Mouse (Mus musculus): ENCODE measurements around the gene Ddx20.
"Not testable (repeated sequence)": the region's sequence is repeated elsewhere in the genome, so short reads cannot be mapped to it uniquely, and the experiment has no call there.

Gene Ddx20

DNA sequence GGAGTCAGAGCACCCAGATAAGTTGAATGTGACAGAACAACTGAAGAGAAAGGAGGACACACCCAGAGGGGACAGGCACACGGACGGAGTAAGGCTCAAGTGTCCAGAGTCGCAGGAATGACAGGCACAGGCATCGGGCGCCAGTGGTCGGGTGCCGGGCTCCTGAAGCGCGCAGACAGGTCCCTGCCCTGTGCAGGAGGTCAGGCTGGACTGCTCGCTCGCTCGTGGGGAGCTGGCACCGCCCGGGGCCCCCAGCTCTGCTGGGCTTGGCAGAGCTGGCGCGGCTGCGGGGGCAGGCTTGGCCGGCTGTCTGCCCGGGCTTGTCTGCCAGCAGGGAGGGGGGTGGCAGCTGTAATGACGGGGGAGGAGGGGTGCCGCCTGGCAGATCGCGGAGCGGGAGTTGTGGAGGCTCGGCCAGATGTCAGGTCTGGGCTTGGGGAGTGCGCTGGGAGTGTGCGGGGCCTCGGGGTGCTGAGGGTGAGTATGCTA lies 17.7 kb upstream of the Ddx20 start:
- DNase-seq = peak; percentile 92

DNA sequence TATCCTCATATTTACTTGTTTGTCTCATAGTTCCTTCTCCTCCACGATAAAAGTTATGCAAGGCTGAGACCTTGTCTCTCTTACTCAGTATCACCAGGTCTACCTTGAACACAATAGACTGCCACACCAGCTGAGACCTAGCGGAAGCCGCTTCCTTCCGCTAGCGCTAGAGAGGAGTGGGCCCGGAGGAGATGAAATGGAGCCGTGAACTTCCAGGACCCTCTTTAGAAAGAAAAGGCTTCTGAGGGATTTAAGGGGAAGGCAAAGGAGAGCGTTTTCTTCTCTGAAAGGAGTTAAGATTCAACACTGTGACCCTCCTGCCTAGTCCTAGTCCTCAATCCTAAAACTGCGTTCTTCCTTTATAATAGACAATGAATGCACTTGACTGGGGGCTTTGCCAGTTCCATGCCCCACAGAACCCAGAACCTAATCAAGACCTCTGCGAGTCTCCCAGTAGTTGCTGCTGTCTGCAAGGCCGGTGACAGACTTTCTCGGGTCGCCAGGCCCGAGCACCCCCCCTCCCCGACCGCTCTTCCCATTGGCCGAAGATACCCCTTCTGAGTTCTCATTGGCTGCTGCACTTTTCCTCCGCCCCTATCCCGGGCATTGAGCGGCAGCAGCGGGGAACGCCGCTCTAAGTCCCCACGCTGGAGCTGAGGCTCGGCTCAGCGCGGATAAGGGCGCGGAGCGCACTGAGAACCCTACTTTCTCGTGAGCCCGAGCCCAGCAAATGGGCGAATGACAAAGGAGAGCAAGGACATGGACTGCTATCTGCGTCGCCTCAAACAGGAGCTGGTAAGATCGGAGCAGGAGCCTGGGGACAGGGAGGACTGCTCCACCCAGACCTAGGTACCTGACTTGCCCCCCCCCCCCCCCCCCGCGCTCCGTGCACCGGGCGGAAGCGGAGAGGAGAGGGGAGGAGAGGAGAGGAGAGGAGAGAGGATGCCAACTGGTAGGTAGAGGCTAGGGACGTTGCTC lies 16.9 kb upstream of the Ddx20 start, which contains the start of gene Inka2:
Gene Inka2, plus strand, starts transcription at position 569 of the 978 bp plus-strand sequence.
- peak; percentile 88 for DNase-seq

DNA sequence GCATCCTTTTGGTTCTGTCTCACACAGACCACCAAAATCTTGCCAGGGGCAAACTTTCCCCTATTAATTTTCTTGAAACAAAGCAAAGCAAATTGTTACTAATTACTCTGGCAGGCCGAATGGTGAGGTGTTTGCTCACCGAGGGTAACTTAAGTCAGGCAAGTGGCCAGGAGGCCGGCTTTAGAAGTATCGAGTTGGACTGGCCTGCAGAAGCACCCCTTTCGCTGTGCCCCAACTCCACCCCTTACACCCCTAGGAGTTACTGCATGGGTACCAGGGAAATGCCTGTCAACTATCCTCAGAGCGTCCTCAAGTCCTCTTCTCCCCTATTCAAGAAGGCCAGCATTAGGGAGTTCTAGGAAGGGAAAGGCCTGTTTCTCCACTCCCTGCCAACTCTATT lies 16.2 kb upstream of the Ddx20 start:
- no peak for DNase-seq

DNA sequence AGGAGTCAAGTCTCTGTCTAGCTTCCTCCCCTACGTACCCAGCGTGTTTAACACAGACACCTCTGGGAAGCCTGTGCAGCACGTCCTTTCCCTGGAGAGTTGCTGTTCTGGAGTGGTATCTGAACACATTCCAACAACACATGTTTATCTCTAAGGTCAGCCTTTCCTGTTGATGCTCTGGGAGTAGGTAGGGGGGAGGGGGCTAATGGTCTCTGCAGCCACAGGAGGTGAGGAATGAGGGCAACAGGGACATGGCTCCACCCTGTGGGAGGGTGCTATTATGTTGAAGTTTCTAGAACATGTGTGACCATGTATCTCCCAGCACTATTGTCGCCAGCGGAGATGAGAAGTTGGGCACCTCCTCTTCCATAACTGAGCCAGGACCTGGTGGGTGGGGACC lies 14.0 kb upstream of the Ddx20 start:
- no peak for DNase-seq

DNA sequence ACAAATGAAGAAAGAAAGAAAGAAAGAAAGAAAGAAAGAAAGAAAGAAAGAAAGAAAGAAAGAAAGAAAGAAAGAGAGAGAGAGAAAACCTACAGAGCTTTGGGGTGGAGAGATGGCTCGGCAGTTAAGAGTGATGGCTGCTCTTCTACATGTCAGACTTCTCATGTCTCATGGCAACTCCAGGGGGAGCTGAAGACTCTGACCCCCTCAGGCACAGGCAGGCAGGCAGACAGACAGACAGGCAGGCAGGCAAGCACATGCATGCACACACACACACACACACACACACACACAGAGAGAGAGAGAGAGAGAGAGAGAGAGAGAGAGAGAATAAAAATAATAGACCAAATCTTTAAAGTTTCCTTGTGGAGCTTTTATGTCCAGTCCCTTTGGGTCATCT lies 13.4 kb upstream of the Ddx20 start:
- DNase-seq = not testable (repeated sequence)

DNA sequence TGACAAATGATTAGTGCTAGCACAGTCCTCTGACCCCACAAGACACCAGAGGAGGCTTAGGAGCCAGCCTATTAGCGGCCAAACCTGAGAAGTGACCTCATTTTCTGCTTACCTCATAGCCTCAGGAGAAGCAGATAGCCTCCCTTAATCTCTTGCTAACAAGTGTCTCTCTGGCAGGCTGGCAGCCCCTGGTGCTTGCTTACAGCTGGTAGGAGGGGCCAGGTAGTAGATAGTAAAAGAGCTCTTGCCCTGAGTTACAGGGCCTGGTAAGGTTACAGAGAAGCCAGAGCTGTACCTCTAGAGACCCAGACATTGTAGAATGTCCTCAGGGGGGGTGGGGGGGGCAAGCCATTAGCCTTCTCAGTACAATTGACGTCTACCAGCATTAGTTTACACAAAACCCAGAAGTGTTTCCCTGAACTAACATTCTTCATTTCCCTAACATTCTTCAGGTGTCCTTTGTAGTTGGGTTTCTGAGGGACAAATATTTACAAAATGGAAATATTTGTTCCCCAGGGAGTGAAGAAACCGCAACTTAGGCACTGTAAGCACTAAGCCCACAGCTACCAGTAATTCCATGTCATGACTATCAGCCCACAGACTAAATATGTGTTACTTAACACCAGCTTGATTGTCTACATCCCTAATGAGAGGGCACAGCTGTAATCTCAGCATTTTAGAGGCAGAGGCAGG lies 12.0 kb upstream of the Ddx20 start:
- no peak for DNase-seq

DNA sequence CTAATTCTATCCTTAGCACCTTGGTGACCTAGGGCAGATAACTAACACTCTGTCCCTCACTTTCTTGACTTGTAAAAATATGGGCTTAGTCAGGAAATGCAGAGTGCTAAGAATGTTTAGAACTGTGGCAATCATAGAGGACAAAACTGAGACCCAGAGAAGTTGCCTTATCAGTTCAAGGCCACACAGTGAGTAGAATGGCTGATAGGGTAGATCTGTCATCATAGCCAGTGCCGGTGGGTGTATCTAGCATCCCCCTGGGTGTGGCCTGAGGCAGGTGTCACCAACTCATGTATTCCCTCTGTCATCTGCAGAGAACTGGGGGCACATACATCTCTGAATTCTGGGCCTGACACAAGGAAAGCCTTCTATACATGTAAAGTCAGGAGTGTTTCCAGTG lies 10.9 kb upstream of the Ddx20 start:
- DNase-seq = no peak

DNA sequence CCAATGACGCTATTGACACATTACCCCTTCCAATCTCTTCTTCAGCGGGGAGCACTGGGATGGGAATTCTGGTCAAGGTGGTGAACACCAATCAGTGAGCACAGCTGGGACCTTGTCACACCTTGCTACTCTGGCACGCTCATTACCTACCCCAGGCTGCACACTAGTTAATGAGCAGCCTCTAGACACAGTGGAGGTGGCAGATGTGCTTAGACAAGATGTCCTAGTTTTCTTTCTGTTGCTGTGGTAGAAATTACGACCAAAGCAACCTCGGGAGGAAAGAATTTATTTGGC lies 9.7 kb upstream of the Ddx20 start:
- no peak for DNase-seq

DNA sequence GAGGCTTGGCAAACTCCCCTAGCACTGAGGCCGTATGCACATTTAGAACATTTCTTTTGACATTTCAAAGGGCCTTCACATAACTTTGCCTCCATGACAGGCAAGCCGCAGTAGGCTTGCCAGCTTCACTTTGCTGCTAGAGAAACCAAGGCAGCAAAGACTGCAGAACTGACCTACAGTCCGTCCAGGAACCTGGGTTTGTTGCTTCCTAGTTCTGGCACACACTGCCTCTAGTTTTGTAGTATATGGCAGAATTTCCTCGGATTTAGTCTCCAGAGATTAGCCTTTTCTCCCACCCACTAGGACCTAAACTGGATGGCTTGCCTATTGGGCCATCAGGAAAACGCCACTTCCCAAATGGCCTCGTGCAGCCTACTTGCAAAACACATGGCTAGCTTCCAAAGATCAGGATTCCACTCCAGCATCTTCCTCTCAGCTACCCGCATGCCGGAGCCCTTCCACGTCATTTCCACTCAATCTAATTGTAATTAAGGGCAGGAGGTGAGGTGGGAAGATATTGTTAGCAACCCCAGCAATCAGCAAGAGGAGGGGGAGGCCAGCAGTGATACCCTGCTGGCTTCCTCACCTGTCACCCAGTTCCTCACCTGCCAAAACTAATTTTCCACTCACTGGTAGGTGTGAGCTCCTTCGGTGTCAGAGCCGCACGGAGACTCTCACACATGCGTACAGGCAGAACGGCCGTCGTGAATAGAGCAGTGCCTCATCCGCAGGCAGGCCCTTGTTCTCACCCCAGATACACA lies 9.2 kb upstream of the Ddx20 start:
- DNase-seq = no peak

DNA sequence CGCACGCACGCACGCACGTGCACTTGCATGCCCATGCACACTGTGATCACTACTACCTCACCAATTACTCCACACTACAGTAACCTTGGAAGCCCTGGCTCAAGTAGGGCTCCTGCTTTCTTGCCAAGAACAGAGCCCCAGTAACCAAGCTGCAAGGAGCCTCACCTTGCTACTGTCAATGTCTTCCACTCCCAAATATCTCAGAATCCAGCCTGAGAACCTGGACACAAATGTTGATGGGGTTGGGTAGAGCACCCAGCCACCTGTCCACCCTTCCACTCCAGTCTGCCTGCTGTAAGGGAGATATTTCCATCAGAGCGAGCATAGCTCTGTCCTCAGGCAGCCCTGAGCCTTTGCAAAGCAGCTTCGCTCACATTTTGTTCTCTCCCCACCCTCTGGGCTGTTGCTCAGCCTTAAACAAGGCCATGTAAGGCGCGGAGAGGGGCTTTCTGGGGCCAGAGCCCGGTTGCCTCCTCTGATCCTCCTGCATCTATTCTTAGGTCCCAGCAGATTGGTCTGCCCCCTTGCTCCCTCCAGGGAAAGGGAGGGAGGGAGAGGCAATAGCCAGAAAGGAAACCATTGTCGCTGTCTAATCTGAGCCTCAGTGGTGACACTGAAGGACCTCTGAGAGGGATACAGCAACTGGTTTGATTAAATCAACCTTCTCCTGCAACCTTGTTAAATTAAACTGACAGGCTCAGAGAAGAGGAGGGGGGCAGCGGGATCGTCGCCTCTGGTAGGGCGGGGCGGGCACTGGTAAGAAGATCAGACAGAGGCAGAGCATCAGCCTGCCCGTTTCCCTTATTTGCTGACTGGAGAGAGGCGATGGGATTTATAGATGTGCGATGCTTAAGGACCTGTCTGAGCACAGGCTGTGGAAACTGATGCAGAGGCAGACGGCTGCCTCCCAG lies 8.4 kb upstream of the Ddx20 start:
- no peak for DNase-seq

DNA sequence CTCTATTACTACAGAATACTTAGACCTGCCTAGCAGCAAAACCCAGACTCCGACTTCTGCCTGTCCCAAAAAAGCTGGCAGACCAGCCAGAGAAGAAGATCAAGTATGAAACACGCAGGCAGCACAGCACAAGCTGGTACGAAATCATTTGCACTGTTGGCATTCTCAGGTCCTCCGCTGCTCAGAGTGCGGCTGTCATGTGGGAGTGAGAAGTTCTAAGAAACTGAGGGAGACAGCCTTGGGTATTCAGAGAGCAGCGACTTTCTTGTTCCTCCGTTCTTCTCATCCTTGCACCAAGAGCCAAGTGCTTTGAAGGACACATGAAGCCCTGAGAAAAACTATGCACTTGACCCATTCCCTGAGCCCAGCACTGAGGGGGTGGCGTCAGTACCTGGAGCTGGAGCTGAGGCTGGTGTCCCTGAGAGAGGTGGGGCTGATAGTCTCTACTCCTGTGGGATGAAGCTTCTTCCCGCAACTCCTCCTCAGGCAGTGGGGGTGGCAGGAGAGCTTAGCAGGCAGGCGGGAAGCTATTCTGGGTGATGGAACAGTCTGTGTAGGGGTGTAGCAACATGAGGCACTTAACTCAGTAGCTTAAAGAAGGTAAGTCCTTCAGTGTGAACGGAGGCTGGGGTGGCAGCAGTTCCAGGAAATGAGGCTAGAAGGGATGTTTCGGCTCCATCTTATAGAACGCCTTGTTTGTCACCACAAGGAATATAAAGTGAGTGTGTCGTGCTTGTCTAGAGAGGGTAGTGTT lies 6.1 kb upstream of the Ddx20 start:
- DNase-seq = peak; percentile 88

DNA sequence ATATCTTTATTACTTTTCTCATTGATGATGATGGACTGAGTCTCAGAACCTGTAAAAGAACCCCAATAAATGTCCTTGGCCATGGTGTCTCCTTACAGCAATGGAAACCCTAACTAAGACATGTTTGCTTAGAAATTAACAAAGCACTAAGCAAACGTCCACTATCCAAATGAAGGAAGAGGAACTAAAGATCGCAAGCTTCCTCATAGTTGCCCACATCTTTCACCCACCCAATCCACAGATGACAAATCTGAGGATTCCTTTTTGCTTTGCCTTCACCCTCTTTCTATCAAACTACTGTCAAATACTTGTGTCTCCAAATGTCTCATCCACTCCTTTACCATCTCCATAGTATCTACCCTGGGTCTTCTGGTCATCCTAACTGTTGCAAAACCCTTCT lies 1.2 kb upstream of the Ddx20 start:
- no peak for DNase-seq

DNA sequence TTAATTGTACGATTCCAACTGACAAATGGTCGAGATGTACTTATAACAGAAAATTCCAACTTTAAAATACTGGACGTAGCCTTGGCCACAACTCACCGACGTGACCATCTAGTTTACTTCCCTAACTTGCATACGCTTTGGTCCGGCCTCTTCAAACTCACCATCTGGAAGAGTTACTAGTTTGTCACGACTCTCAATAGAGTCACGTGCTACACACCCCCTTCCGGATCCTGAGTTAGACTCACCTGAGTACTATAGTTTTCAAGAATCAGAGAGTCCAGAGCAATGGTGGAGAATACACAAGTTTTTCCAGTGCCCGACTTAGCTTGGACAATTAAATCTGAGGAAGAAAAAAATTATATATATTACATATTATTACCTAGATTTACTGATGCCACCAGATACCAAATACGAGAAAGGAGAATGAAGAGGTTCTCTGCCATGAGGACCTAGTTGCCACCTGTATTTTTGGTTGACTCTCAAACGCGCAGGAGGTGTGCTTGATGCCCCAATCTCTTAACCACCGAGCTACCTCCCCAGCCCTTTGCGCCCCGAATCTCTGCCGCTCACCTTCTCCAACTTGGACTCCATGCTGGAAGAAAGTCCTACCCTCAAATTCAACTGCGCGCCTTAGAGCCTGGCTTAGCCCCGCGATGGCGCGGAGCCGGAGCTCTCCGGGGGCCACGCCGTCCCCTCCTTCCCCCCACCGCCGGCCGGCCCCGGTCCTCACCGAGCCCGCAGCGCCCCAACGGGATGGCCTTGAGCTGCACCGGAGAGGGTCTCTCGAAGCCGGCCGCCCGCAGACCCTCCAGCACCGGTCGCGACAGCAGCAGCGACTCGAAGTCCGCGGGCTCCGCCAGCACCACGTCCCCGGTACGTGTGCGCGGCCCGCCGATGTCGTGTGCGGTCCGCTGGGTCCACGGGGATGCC lies 715 bp downstream of the Ddx20 start:
- DNase-seq = no peak

DNA sequence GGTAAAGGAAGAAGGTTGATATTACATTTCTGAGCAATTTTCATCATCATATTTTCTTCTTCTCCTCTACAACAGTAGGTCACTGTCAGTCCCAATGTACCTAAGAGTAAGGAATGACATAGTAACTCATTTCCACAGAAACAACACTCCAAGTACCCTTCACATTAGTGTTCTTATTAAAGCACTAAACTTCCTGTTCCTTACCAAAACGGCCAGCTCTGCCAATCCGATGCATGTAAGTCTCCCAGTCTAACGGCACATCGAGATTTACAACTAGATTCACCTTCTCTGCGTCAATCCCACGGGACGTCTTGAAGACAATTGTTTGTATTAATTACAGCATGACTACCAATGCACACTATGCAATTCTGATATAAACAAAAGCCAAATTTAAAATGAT lies 7.0 kb downstream of the Ddx20 start:
- DNase-seq = no peak

DNA sequence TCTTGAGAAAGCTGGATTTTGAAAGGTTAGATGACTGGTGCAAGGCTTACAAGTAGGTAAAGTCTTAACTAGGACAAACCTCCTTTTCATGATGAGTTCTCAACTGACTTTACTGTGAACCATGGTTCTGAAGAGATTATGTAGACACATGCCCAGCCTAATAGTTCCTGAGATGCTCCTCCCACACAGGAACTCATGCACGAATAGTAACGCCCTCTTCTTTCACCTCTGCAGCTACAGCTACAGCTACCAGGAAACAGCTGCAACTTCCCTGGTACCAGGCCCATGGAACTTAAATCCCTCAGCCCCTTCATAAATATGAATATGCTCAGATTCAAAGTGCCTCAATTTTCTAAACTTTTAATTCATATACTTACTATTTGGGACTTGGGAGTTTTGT lies 11.4 kb downstream of the Ddx20 start:
- no peak for DNase-seq

DNA sequence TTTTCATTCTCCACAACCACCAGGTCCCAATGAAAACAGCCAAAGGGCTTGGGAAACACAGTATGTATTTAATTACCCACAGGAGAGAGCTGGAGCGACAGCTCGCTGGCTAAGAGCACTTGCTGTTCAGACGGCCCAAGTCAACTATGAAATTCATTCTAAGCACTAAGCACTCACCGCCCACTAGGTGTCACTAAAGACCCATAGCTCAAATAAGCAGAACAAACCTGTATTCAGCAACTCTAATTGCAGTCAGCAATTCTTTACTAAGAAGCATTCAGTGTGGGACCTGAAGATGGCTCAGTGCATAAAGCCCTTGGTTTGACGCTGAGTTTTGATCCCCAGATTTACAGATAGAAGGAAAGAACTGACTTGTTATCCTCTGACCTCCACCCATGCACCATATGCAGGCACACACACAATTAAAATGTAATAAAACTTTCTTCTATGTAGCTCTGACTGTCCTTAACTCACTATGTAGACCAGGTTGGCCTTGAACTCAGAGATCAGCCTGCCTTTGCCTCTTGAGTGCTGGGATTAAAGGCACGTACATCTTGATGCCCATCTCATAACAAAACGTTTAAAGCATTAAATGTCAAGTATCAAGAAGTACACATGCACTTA lies 12.7 kb downstream of the Ddx20 start:
- peak; percentile 77 for DNase-seq

DNA sequence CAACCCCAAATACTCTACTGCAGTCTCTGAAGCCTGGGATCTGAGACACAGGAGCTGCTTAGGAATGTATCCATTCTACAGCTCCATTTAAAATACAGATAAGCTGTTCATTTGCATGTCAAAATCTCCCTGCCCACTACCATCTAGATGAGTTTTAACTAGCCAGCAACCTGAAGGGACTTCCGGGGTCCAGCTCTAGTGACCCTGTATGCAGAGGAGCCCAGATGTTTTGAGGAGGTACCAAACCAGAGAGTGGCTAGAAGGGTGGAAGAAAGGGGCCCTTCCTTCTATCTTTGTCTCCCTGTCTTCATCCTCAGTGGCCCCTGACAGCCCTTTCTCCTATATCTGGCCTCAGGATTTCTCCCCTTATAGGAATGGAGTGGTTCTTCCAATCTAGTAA lies 16.6 kb downstream of the Ddx20 start:
- no peak for DNase-seq

DNA sequence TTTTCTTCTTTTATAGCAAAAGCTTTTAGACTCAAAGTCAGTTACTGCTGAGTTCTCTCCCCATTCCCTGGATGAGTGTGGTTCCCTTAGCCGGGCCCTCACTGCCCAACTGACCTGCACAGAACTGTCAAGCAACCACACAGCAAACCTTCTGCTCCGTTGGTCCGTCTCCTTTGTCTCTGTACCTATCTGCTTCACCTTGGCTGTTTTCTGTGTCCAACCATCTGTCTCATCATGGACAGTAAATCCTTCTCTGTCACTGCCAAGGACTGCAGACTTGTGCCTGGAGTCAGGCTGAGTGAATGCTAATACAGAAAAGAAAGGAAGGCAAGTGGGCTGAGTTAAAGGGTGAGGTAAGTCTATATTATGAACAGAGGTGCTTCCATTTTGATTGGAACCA lies 17.6 kb downstream of the Ddx20 start:
- DNase-seq = no peak

DNA sequence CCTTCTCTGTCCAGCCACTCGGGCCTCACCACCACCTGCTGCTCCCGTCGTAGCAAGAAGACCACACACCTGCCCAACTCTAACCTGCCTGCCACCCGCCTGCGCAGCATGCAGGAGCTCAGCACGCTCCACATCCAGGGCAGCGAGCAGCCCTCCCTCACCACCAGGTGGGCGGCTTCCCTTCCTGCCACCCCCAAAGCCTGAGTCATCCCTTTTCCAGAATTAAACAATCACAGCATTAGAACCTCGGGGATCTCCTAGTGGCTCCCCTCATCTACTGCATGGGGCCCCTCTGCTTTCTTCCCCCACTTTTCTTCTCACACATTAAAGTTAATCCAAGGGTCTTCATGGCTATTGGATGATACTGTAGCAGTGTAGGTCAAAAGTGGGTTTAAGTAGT lies 19.2 kb downstream of the Ddx20 start:
- no peak for DNase-seq

DNA sequence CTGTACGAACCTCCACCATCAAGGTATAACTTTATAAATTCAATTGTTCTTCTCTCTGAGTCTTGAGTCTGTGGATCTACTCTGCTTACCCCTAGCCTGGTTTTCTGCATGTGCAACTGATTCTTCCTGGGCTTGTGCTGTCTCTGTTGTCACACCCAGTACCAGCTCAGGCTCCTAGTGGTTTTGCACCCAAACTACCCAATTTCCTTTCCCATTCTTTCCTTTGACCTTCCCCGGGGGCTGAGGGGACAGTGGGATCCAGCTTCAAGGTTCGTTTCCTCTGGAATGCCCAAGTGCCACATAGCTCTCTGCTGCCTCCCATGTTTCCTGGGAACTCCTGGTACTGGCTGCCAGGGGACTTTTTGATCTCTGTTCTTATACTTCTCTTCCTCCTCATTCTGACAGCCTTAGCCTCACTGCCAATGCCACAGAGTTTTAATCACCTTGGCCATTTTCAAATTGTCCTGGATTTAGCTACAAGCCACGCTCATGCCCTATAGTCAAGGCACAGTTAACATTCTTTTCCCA lies 20.3 kb downstream of the Ddx20 start:
- DNase-seq = no peak
